Mouse (Mus musculus) MEL (cell line): ENCODE data around the gene Galnt6. TPM values are rescaled to one million over a fixed set of nuclear protein-coding genes. Genes with fewer than 3 reads are reported as not detected.

Experiments
- DNase-seq: peaks from one replicate; pipeline ENCODE4 v3.0.0; 2011; ENCODE audit warnings: low read depth, low spot score
- H3K27ac ChIP-seq: 2 replicates; pipeline ENCODE4 v1.5.1; 2012; ENCODE audit warnings: low read depth, mild to moderate bottlenecking, control low read depth, low read length, moderate library complexity; ENCODE audit not compliant: control insufficient read depth
- H3K27me3 ChIP-seq, 2 experiments: fragments of 150-350 bp in 1 of 2; sonication (generic) in 1 of 2; 2 replicates each; pipeline ENCODE4 v1.6.1; 2012; ENCODE audit warnings: low read length in 2 of 2, mild to moderate bottlenecking in 2 of 2, improper control_type of control experiment in 1 of 2, moderate library complexity in 1 of 2; ENCODE audit not compliant: insufficient read depth in 2 of 2, control insufficient read depth in 1 of 2
- H3K36me3 ChIP-seq, 2 experiments: 2 replicates each; pipeline ENCODE4 v1.6.1; 2012 to 2014; ENCODE audit warnings: low read length in 2 of 2, improper control_type of control experiment in 1 of 2, inconsistent platforms in 1 of 2, mild to moderate bottlenecking in 1 of 2; ENCODE audit not compliant: insufficient read depth in 2 of 2, control insufficient read depth in 1 of 2
- H3K4me1 ChIP-seq, 2 experiments: fragments of 150-350 bp in 1 of 2; sonication (generic) in 1 of 2; 2 replicates each; pipeline ENCODE4 v1.6.1; 2012; ENCODE audit warnings: low read length in 2 of 2, improper control_type of control experiment in 1 of 2, mild to moderate bottlenecking in 1 of 2; ENCODE audit not compliant: insufficient read depth in 2 of 2, control insufficient read depth in 1 of 2
- H3K4me3 ChIP-seq, 2 experiments: fragments of 150-350 bp in 1 of 2; sonication (generic) in 1 of 2; 2 replicates each; pipeline ENCODE4 v1.5.1; 2012; ENCODE audit warnings: low read depth in 2 of 2, low read length in 2 of 2, mild to moderate bottlenecking in 2 of 2, moderate library complexity in 2 of 2, control low read depth in 1 of 2, improper control_type of control experiment in 1 of 2; ENCODE audit not compliant: control insufficient read depth in 1 of 2, insufficient read depth in 1 of 2
- H3K79me2 ChIP-seq: 2 replicates; pipeline ENCODE4 v1.6.1; 2012; ENCODE audit warnings: mild to moderate bottlenecking, low read length, moderate library complexity; ENCODE audit not compliant: control insufficient read depth, poor library complexity, insufficient read depth
- H3K9ac ChIP-seq: 2 replicates; pipeline ENCODE4 v1.6.1; 2012; ENCODE audit warnings: low read depth, mild to moderate bottlenecking, control low read depth, low read length, moderate library complexity; ENCODE audit not compliant: control insufficient read depth, poor library complexity, severe bottlenecking
- H3K9me3 ChIP-seq: fragments of 150-350 bp; sonication (generic); replicated peaks from 2 replicates; pipeline ENCODE4 v1.6.1; 2012; ENCODE audit warnings: mild to moderate bottlenecking, low read length, improper control_type of control experiment, moderate library complexity; ENCODE audit not compliant: insufficient read depth
- CHD1 ChIP-seq: IDR thresholded peaks from 2 replicates; pipeline ENCODE4 v1.6.1; 2012; ENCODE audit warnings: low read depth, mild to moderate bottlenecking, inconsistent platforms, low read length, improper control_type of control experiment
- CTCF ChIP-seq, 3 experiments: IDR thresholded peaks in 2 of 3; conservative IDR thresholded peaks in 1 of 3; 2 replicates each; pipeline ENCODE4 v1.5.1; 2011 to 2012; ENCODE audit warnings: low read length in 3 of 3, low read depth in 2 of 3, mild to moderate bottlenecking in 2 of 3, improper control_type of control experiment in 1 of 3, inconsistent platforms in 1 of 3, mixed read lengths in 1 of 3, moderate library complexity in 1 of 3; ENCODE audit not compliant: control insufficient read depth in 1 of 3, insufficient read depth in 1 of 3, poor library complexity in 1 of 3, severe bottlenecking in 1 of 3
- ELF1 ChIP-seq: IDR thresholded peaks from 2 replicates; pipeline ENCODE4 v1.6.1; 2014; ENCODE audit warnings: low read depth, mild to moderate bottlenecking, inconsistent platforms, low read length, improper control_type of control experiment, moderate library complexity
- EP300 ChIP-seq, 2 experiments: IDR thresholded peaks; 2 replicates each; pipeline ENCODE4 v1.6.1; 2011; ENCODE audit warnings: improper control_type of control experiment in 2 of 2, low read length in 2 of 2, low read depth in 1 of 2, mild to moderate bottlenecking in 1 of 2
- GABPA ChIP-seq: IDR thresholded peaks from 2 replicates; pipeline ENCODE4 v1.6.1; 2012; ENCODE audit warnings: low read depth, mild to moderate bottlenecking, inconsistent platforms, low read length, improper control_type of control experiment, moderate library complexity
- HCFC1 ChIP-seq: IDR thresholded peaks from 2 replicates; pipeline ENCODE4 v1.6.1; 2012; ENCODE audit warnings: low read depth, mild to moderate bottlenecking, inconsistent platforms, low read length, improper control_type of control experiment, moderate library complexity
- JUND ChIP-seq: IDR thresholded peaks from 2 replicates; pipeline ENCODE4 v1.6.1; 2011; ENCODE audit warnings: low read depth, mild to moderate bottlenecking, improper control_type of control experiment, low read length
- KAT2A ChIP-seq: conservative IDR thresholded peaks from 2 replicates; pipeline ENCODE4 v1.6.1; 2012; ENCODE audit warnings: low read depth, low read length, improper control_type of control experiment, inconsistent platforms
- MAX ChIP-seq: IDR thresholded peaks from 2 replicates; pipeline ENCODE4 v1.6.1; 2011; ENCODE audit warnings: low read length, improper control_type of control experiment
- MAZ ChIP-seq: IDR thresholded peaks from 2 replicates; pipeline ENCODE4 v1.6.1; 2012; ENCODE audit warnings: low read depth, mild to moderate bottlenecking, inconsistent platforms, low read length, improper control_type of control experiment
- MXI1 ChIP-seq: IDR thresholded peaks from 2 replicates; pipeline ENCODE4 v1.6.1; 2011; ENCODE audit warnings: mild to moderate bottlenecking, low read depth, low read length, improper control_type of control experiment
- MYC ChIP-seq: IDR thresholded peaks from 2 replicates; pipeline ENCODE4 v1.6.1; 2011; ENCODE audit warnings: low read depth, mild to moderate bottlenecking, low read length, improper control_type of control experiment, moderate library complexity
- NELFE ChIP-seq: IDR thresholded peaks from 2 replicates; pipeline ENCODE4 v1.6.1; 2011; ENCODE audit warnings: low read depth, low read length, improper control_type of control experiment
- POLR2AphosphoS2 ChIP-seq: IDR thresholded peaks from 2 replicates; pipeline ENCODE4 v1.6.1; 2011; ENCODE audit warnings: low read length, improper control_type of control experiment
- POLR2AphosphoS5 ChIP-seq: IDR thresholded peaks from 2 replicates; pipeline ENCODE4 v1.6.1; 2012; ENCODE audit warnings: low read depth, borderline replicate concordance, mild to moderate bottlenecking, inconsistent platforms, low read length, moderate library complexity, mixed read lengths
- RCOR1 ChIP-seq: IDR thresholded peaks from 2 replicates; pipeline ENCODE4 v1.6.1; 2012; ENCODE audit warnings: low read depth, mild to moderate bottlenecking, inconsistent platforms, low read length, improper control_type of control experiment
- SMC3 ChIP-seq: IDR thresholded peaks from 2 replicates; pipeline ENCODE4 v1.6.1; 2011; ENCODE audit warnings: low read depth, low read length, improper control_type of control experiment
- TAL1 ChIP-seq: IDR thresholded peaks from 2 replicates; pipeline ENCODE4 v1.6.1; 2012; ENCODE audit warnings: mild to moderate bottlenecking, inconsistent platforms, low read length, moderate library complexity, mixed read lengths
- TBP ChIP-seq: IDR thresholded peaks from 2 replicates; pipeline ENCODE4 v1.8.0; 2011; ENCODE audit warnings: low read depth, low read length, improper control_type of control experiment
- TCF12 ChIP-seq: IDR thresholded peaks from 2 replicates; pipeline ENCODE4 v1.6.1; 2014; ENCODE audit warnings: low read depth, mild to moderate bottlenecking, inconsistent platforms, low read length, improper control_type of control experiment, moderate library complexity
- USF1 ChIP-seq: IDR thresholded peaks from 2 replicates; pipeline ENCODE4 v1.6.1; 2014; ENCODE audit warnings: low read depth, mild to moderate bottlenecking, inconsistent platforms, low read length, improper control_type of control experiment, moderate library complexity
- USF2 ChIP-seq, 2 experiments: IDR thresholded peaks; 2 replicates each; pipeline ENCODE4 v1.6.1; 2011 to 2012; ENCODE audit warnings: improper control_type of control experiment in 2 of 2, low read length in 2 of 2, borderline replicate concordance in 1 of 2, inconsistent platforms in 1 of 2, low read depth in 1 of 2, mild to moderate bottlenecking in 1 of 2; ENCODE audit not compliant: insufficient read depth in 1 of 2
- ZC3H11A ChIP-seq: IDR thresholded peaks from 2 replicates; pipeline ENCODE4 v1.6.1; 2012; ENCODE audit warnings: low read depth, mild to moderate bottlenecking, inconsistent platforms, low read length, improper control_type of control experiment
- ZKSCAN1 ChIP-seq: IDR thresholded peaks from 2 replicates; pipeline ENCODE4 v1.6.1; 2012; ENCODE audit warnings: low read depth, mild to moderate bottlenecking, inconsistent platforms, low read length, improper control_type of control experiment, moderate library complexity
- ZMIZ1 ChIP-seq: IDR thresholded peaks from 2 replicates; pipeline ENCODE4 v1.6.1; 2012; ENCODE audit warnings: low read depth, mild to moderate bottlenecking, inconsistent platforms, low read length, improper control_type of control experiment, moderate library complexity
- ZNF384 ChIP-seq: IDR thresholded peaks from 2 replicates; pipeline ENCODE4 v1.6.1; 2012; ENCODE audit warnings: low read depth, mild to moderate bottlenecking, inconsistent platforms, low read length, improper control_type of control experiment
- polyA plus RNA-seq, 2 experiments: library from polyadenylated mRNA; stranded (reverse) in 1 of 2; unstranded in 1 of 2; fragments of >175 nt in 1 of 2; fragments of >200 nt in 1 of 2; gene quantifications; 2 replicates each; pipeline versions ENCODE4 v1.2.1 to v1.2.4; 2012; ENCODE audit warnings: low replicate concordance in 2 of 2, low read depth in 1 of 2; ENCODE audit not compliant: insufficient read length in 2 of 2, insufficient read depth in 1 of 2, missing spikeins in 1 of 2
- total RNA-seq: library from RNA; depleted of rRNA; stranded (reverse); fragments of 300-350 nt; gene quantifications from 2 replicates; pipeline ENCODE4 v1.2.3, GENCODE M21; 2012

Galnt6 gene
- total and polyA plus RNA-seq, 3 experiments, result 16.1 to 17.0 TPM; not detected in 1

DNA sequence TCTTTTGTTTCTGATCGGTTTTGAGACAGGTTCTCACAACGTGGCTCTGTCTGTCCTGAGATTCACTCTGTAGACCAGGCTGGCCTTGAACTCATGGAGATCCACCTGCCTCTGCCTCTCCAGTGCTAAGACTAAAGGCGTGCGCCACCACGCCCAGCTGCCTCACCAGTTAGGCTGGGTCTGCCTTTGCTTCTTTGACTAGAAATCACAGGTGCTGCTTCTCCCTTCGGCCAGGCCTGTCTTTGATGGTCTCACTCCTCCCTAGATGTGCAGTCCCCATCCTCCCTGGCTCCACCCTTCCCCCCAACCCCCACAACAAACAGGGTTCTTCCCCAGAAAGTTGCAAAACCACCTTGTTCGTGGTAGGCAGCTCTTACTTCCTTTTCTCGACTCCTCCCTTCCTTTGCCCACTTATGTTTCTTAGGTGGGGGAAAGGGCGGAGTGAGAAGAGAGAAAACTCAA lies 64.3 kb downstream of the Galnt6 start (continued):
- TF ChIP-seq ZKSCAN1, result no peak
- no peak for TF ChIP-seq ELF1
- no peak for TF ChIP-seq MXI1
- no peak for TF ChIP-seq RCOR1
- TF ChIP-seq MAZ, result no peak; the same call in 1 of the 2 replicates
- TF ChIP-seq KAT2A, result no peak
- no peak for TF ChIP-seq CTCF (IDR thresholded peaks at IDR 0.05 in 2 of 3, conservative IDR thresholded peaks at IDR 0.05 in 1 of 3; ENCODE audit: control insufficient read depth in 1 of 3, insufficient read depth in 1 of 3, low read depth in 2 of 3, low read length in 3 of 3, poor library complexity in 1 of 3, severe bottlenecking in 1 of 3)
- no peak for TF ChIP-seq ZMIZ1
- no peak for TF ChIP-seq USF2 (IDR thresholded peaks at IDR 0.05; ENCODE audit: borderline replicate concordance in 1 of 2, insufficient read depth in 1 of 2, low read depth in 1 of 2, low read length in 2 of 2)
- TF ChIP-seq MAX, result no peak

DNA sequence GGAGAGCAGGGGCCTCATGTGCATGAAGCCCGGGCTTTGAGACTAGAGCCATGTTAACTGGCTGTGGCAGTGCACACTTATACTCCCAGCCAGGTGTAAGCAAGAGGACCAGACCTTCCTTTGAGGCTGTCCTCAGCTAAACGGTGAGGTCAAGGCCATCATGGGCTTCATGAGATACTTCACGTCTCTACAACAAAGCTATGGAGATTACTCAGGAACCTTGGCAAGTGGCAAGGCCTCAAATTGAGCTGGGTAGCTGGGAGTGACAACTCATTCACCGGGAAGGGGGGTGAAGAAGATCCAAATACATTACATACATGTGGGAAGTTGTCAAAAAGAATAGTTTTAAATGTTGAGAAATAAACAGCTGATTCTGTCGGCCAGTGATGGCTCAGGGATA lies 68.4 kb downstream of the Galnt6 start:
- Histone ChIP-seq H3K4me3 (no peak overlapping the region), H3K27me3 (no peaks in the 10 kb centered on the region), H3K79me2 (peaks cover 13% of the 10 kb centered on the region), H3K4me1 (peaks cover 8 to 14% of the 10 kb centered on the region in 2 experiments), H3K9ac (no peak overlapping the region), H3K36me3 (peaks cover 12 to 26% of the 10 kb centered on the region in 2 experiments), H3K9me3 (no peaks in the 10 kb centered on the region), H3K27ac (no peak overlapping the region)
- no peak for DNase-seq
- TF ChIP-seq TBP, result no peak
- no peak for TF ChIP-seq ELF1
- TF ChIP-seq EP300 (IDR thresholded peaks at IDR 0.05; ENCODE audit: low read depth in 1 of 2, low read length in 2 of 2), result no peak
- TF ChIP-seq CHD1, result no peak
- TF ChIP-seq ZNF384, result no peak
- TF ChIP-seq POLR2AphosphoS5, result no peak
- TF ChIP-seq KAT2A, result no peak
- TF ChIP-seq NELFE, result no peak
- no peak for TF ChIP-seq POLR2AphosphoS2
- no peak for TF ChIP-seq ZC3H11A
- no peak for TF ChIP-seq USF1
- TF ChIP-seq TAL1, result no peak

DNA sequence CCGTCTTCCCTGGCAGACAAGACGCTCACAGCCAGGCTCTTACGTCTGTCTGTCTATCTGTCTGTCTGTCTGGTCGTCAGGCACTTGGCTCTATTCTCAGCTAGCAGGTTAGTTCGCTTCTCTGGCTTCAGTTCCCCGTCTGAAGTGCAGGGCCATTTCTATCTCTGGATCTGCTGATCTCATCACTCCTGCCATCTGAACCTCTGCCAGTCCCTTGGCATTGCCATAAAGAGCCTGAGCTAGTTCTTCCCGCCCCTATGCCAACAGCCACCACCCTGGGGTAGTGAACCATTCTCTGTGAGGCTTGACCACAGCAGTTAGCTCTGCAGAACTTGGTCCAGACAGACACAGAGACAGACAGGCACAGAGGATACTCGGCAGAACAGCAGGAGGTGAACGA lies 68.9 kb downstream of the Galnt6 start:
- no peak for TF ChIP-seq TCF12
- no peak for TF ChIP-seq ZMIZ1
- TF ChIP-seq JUND, result no peak
- no peak for TF ChIP-seq ZKSCAN1
- no peak for TF ChIP-seq SMC3
- TF ChIP-seq KAT2A, result no peak
- TF ChIP-seq TAL1, result no peak
- TF ChIP-seq MYC, result no peak
- TF ChIP-seq ZC3H11A, result no peak
- TF ChIP-seq HCFC1, result no peak
- TF ChIP-seq MAX, result no peak
- no peak for TF ChIP-seq GABPA
- no peak for TF ChIP-seq ELF1
- DNase-seq, result no peak
- H3K36me3 ChIP-seq, result peaks cover 7 to 26% of the 10 kb centered on the region in 2 experiments

More for the DNA sequence above, 68.9 kb downstream of the Galnt6 start:
- peaks cover 3 to 9% of the 10 kb centered on the region in 2 experiments for H3K4me1 ChIP-seq
- H3K4me3 ChIP-seq, result no peak overlapping the region
- H3K79me2 ChIP-seq, result peaks cover 9% of the 10 kb centered on the region
- H3K27ac ChIP-seq, result no peak overlapping the region
- no peaks in the 10 kb centered on the region for H3K27me3 ChIP-seq
- H3K9me3 ChIP-seq, result no peaks in the 10 kb centered on the region
- no peak overlapping the region for H3K9ac ChIP-seq
